Mouse (Mus musculus) left cerebral cortex, adult 18-20 months (tissue): ENCODE results near the gene Iqce. TPM values are rescaled to one million over a fixed set of nuclear protein-coding genes. Genes with fewer than 3 reads are reported as not detected.

Experiments
- DNase-seq, 2 experiments: peaks; one replicate each; pipeline ENCODE4 v3.0.0; 2021 to 2022; ENCODE audit warnings: low spot score in 2 of 2, mixed read lengths in 1 of 2
- total RNA-seq, 2 experiments: library from RNA; stranded (reverse); gene quantifications; 2 replicates each; pipeline ENCODE4 v1.2.3; 2021

The Iqce gene
- total RNA-seq, 2 experiments from 2014 or later: 46.5 to 55.3 TPM

DNA sequence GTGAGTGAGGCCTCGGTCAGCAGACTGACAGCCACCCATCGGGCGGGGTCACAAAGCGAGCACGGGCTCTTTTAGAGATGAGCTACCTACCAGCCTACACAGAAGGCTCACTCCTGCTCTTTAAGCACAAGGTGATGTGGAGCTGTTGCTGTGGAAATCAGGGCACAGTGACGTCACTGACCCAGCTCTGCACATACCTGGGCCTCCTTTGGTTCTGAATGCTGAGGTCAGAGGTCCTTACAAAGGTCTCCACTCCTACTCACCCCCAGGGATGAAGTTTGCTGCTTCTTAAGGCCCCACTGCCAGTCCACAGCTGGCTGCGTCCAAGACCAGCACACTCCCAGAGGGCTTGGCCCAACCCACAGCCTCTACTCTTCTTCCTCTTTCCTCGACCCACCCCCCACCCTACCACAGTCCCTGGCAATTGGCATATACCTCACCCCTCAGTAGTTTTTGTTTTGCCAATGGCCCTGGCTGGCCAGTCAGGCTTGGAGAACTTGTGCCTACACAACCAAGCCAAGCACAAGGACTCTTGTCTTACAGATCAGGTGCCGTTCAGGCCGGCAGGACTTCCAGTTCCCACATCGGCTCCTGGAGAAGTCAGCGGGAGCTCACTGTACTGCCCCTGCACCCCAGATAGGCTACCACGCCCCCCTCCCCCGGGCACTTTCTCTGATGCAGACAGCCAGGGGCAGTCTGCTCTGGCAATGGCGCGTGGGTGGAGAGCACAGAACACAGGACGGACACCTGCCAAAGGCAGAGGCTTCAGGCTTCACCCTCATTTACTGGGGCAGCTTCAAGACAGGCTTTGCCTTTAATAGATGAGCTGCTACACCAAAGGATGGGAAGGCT, 39.2 kb downstream of the Iqce start:
- DNase-seq: peak in 1 of 2 experiments; percentile 53

GRCm38 (mm10) chr5:140661875-140662643, 40.1 kb downstream of the Iqce start:
- DNase-seq: peak; percentile 47 to 67

DNA sequence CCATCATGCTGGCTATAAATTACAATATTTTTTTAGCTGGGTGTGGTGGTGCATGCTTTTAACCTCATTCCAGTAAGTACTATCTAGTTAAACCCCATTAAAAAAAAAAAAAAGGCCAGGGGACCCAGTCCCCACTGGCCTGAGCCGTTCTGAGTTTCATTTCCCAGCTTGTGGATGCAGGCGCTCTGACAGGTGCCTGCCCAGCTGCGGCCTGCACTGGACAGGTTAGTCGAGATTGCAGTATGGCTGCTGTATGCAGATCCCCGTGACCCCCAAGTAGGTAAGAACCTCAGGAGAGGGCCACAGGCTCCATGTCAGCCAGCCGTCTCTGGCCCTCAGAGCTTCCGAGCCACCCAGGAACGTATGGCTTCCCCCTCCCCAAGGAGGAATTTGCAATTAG, 40.8 kb downstream of the Iqce start:
- no peak for DNase-seq

- no peak for DNase-seq
Measured at GRCm38 (mm10) chr5:140660398-140660797, 41.8 kb downstream of the Iqce start.

- DNase-seq: peak; percentile 63 to 83
Measured at GRCm38 (mm10) chr5:140659607-140660272, 42.4 kb downstream of the Iqce start.

DNA sequence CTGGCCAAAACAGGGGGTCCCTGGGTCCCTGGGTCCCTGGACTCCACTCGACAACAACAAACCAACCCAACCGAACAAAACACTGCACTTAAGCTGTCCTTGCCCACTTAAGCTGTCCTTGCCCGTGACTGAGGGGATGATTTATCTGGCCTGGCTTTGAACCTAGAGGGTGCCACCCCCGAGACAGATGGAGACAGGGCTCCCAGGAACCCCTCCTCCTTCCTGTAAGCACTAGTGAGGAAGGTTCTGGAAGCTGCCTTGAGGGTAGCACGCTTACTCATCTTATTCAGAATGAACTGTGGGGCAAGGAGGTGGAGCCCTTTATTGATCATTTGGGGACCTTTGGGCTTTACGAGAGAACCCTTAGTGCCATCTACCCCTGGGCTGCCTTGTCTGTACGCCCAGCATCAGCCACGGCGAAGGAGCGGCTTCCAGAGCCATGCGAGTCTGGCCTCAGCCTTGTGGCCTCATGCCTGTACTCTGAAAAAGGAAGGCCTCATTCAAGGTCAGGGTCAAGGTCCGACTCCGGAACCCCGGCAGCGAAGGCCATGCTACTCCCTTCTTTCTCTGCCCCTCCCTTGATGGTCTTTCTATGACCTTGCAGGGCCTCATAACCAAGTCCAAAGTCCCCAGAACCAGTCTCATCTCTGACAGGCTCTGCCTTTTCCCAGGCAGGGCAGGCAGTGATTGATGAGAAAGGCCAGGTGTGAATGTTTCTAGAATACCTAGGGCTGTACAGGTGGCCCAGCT, 47.9 kb downstream of the Iqce start:
- DNase-seq: no peak

DNA sequence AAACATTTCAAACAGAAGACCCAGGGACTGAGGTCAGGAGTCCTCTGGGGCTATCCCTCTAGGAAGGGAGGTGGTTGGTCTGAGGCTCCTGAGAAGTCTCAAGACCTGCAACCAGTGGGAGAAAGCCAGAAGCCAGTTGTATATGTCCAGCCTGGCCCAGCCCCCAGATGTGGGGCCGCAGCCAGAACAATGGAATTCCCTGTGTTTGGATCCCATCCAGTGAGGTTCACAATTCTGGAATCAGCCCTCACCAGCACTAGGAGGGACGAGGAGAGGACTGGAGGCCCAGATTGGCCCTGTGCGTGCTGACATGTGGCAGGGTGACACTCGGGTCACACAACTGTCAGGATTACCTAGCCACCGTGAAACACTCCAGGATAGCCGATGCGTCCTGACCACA, 49.6 kb downstream of the Iqce start:
- no peak for DNase-seq

GRCm38 (mm10) chr5:140651231-140651630, 50.9 kb downstream of the Iqce start:
- no peak for DNase-seq

DNA sequence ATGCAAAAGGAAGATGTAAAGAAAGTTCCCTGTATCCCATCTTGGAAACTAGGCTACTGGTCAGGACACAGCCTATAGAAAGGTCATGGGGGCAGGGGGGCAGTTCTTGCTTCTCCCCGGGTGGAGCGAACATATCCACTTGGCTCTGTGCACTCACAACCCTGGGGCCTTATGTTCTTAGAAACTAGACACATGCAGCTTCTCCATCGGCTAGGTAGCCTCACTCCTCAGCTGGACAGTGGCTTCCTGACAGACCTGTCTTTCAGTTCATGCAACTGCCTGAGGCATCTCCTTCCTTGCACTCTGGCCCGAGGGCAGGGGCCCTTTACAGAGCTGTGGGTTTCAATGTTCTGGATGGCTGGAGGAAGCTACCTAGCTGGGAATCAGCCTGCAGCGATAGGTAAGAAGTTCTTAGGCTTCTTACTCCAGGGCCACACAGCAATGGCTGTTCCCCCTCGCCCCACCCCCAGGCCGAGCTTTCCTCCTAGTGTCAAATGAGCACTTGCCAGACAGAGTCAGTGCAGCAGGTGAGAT, 52.2 kb downstream of the Iqce start:
- DNase-seq: no peak

GRCm38 (mm10) chr5:140649101-140649667, 53.0 kb downstream of the Iqce start:
- DNase-seq: peak; percentile 96 to 97

- no peak for DNase-seq
Measured at GRCm38 (mm10) chr5:140648519-140649100, 53.6 kb downstream of the Iqce start, which contains the start of gene Ttyh3. Ttyh3 (minus strand) TSS chr5:140649031.

GRCm38 (mm10) chr5:140647821-140648518, 54.2 kb downstream of the Iqce start:
- peak; percentile 44 to 47 for DNase-seq

- DNase-seq: peak; percentile 70 to 79
Measured at GRCm38 (mm10) chr5:140647031-140647760, 55.0 kb downstream of the Iqce start.

DNA sequence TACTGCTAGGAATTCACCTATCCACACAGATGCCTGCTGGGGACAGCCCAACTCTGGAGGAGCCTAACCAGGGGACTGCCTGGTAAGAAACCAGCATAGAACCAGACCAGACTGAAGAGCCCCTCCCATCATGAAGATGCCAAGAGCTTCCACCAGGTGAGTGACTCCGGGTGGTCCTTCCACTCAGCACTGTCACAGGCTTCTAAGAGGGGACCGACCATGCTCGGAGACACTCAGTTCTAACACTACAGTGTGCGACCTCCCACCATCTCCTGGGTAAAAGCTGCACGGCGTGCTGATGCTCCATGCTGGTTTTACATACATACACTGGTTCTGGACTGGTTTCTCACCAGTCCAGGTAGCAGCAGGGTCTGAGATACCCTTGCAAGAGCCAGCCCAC, 56.0 kb downstream of the Iqce start:
- no peak for DNase-seq

DNA sequence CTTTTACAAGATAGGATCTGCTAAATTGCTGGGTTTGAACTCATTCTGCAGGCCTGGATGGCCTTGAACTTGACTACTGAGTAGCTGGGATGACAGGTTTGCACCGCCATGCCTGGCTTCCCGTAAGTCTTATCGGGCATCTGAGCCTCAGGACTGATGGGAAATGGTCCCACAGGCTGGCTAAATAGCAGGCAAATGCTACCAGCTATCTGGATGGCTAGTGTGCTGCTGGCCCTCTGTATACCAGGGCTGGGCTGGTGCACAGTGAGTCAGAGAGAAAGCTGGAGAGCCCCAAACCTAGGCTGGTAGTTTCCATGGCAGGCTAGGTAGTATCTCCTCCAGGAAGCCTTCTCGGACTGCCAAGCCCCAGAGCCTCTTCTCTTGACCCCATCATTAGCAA, 56.7 kb downstream of the Iqce start:
- DNase-seq: no peak

DNA sequence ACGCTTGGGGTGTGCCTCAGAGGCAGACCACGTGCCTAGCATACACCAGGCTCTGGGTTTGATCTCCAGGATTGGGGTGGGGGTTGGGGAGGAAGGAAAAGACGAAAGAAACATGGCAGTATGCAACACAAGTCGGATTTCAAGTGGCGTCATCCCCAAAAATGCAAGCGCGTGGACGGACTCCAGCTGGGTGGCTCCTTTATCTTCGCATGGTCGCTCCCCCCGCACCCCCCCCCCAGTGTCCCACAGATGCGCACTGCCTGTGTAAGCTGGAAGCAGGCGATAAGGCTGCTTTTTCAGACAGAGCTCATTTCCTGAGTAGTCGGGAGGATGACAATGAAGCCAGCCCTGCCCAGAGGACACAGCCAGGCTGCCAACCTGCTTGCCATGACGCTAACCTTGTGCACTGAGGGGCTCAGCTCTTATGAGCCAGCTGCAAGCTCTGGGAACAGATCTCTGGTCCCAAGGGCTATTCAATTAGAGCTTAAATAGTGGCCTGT, 57.4 kb downstream of the Iqce start:
- DNase-seq: no peak

DNA sequence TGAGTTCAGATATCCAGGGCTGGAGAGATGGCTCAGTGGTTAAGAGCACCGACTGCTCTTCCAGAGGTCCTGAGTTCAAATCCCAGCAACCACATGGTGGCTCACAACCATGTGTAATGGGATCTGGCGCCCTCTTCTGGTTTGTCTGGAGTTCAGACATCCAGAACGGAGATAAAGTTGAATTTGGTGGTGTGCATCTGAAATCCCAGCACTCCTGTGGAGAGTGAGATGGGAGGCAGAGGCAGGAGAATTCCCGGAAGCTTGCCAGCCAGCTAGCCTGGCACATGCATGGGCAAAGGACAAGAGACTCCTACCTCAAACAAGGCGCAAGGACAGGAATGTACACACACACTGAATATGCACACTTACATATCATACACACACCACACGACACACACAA, 57.9 kb downstream of the Iqce start:
- DNase-seq: no peak

DNA sequence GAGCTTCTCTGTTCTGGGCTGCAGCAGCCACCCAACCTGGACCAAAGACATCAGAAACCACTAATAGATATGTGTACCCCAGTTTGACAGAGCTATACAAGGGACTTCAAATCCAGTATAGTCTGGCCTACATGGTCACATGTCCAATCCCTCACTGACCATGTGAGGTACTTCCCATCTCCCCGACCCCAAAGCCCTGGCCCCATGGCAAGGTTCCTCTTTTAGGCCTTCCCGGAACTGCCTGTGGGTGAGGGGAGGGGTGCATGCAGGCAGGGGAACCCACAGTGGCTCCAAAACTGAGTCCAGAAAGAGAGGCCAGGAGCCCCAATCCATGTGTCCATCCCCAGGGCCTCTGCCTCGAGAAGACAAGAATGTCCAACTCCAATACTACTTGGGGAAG, 60.1 kb downstream of the Iqce start:
- DNase-seq: no peak
